Mouse (Mus musculus) kidney, adult 18-20 months (tissue): ENCODE data around the gene Ralbp1.

ENCODE experiments used
- DNase-seq: peaks from one replicate; pipeline ENCODE4 v3.0.0; 2021

The Ralbp1 gene

DNA sequence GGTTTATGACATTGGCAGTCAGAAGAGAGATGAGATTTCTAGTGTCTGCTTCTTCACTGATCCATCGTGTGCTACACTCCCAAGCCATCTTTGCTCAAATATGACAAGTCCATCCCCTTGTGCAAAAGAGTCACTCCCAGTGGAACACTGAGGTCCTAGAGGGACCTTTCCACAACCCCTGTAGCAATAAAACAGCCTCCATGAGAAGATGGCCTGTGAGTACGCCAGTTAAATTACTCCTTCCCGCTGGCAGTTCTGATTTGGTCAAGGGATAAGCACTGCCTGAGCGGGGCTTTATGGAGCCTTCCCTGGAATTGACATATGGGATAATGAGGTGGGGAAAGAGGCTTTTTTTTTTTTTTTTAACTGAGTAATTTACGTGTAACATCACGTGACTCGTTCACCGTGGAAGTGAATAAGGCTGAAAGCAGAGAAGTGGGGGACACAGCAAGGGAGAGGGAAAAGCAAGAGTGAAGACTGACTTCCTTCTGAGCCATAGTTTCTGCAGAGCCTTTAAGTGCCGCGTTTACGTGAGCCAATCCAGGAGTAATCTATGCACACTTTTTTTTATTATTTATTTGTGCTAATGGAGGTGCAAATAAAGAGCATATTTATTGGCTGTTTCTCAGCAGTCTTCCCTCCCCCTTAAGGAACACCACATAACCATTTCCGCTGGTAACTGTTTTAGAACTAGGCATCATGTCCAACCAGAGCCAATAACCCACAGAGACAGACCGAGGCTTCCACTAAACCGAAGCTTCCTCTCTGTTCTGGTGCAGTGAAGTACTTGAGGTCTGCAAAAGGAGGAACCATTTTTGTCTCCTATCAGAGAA is at the start of gene Ralbp1:
TSS of gene Ralbp1 (minus strand) at position 102 of the 833 bp plus-strand sequence.
- DNase-seq: no peak

DNA sequence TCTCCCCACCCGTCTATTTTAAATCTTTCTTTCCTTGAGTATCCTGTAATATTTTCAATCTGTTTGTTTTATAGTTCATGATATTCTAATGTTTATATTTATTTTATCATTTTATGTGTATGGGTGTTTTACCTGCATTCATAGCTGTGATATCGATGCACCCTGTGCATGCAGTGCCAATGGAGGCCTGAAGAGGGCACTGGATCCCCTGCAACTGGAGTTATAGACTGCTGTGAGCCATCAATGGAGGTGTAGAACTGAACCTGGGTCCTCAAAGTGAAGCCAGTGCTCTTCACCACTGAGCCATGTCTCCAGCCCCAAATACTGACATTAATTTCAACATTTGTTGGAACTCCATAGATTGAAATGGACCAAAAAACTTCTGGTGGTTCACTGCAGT is 48.1 kb upstream of the Ralbp1 start:
- no peak for DNase-seq

DNA sequence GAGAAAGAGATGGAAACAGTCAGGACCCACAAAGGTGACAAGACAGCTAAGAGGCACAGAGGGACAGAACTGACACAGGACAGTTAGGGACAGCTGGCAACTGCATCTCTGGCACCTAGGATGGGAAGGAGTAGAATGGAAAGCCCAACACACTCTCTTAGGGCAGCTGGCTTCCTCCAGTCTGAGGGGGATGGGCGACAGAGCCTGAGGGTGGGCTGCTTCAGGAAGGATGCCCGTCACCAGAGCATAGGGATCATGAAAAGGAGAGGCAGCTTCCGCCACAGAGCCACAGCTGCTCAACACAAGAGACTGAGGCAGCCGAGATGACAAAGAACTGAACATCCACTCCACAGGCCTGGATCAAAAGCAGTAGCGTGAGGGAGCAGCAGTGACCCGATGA is 45.9 kb upstream of the Ralbp1 start:
- DNase-seq: no peak

DNA sequence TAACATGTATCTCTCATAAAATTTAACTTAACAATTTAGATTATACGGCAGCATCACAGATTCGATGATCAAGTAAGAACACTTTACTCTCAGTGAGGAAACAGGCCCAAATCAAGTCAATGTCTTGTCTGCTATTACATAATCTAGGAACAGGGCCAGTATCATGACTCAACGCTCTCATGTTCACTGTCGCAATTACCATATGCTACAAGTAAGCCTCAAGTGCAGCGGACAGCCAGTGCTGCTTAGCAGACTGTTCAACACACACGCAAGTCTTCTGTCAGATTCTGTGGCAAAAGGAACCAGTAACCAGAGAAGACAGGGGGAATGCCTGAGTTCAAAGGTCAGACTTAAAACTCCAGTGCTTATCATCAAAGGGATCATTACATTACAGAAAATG is 45.4 kb upstream of the Ralbp1 start:
- no peak for DNase-seq

DNA sequence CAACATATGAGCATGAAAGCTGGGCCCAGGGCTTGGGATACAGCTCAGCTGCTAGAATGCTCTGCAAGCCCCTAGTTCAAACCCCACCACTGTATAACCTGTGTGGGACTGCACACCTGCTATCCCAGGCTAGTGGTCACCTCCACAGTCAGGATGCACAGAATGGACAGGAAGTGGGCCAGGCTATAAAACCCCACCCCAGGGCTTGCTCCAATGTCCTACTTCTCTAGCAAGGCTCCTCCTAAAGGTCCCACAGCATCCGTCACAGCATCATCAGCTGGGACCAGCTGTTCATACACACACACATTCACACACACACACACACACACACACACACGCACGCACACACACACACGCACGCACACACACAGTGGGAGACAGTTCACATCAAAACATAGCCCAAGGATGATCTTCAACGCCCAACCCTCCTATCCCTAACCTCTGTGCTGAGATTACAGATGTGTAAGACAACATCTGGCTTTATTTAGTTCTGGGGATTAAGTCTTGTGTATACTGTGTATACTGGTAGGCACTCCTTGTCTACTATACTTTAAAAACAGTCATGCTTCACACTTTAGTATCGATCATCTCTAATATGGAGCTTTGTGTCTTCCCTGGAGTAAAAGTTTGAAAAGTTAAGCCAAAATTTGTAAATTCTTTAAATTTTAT is 44.7 kb upstream of the Ralbp1 start:
- no peak for DNase-seq

DNA sequence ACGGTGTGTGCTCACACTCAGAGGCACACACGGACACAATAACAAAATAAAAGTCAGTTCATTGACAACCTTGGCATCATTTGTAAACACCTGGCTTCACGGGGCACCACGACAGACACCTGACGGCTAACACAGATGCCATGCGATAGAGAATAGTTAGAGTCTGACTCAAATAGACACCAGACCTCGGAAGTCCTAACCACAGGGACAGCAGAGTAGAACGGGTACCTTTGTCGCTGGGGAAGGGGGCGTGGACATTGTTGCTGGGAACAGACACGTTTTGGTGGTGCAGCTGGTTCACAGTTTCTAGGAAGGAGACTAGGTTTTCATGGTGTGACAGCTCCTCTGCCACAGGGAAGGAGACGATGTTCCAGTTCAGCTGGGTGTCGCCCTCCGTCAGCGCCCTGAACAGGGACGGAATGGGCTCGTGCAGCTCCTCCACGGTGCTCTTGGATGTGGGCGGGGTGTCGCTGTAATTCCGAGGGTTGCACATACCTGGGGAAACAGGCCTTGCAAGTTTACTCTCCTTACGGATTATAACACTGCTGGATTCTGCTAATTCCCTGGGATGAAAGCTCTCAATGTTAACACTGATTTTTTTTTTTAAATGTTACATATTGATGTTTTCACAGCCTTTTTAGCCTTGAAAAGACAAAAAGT is 43.9 kb upstream of the Ralbp1 start:
- no peak for DNase-seq

DNA sequence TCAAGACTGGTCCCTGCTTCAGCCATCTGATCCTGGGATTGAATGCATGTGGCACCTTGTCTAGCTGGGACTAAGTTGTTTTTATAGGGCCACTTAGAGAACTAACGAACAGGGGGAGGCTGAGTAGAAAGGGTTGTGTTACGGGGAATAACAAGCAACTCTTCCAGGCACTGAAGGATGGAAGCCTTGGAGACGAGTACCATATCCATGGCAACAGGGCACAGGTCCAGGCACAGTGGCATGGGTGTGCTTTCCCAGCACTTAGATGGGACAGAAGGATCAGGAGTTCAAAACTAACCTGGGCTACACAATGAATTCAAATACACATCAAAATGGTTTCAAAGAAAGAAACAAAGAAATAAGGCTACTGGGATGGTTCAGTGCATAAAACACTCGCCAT is 41.5 kb upstream of the Ralbp1 start:
- DNase-seq: no peak

DNA sequence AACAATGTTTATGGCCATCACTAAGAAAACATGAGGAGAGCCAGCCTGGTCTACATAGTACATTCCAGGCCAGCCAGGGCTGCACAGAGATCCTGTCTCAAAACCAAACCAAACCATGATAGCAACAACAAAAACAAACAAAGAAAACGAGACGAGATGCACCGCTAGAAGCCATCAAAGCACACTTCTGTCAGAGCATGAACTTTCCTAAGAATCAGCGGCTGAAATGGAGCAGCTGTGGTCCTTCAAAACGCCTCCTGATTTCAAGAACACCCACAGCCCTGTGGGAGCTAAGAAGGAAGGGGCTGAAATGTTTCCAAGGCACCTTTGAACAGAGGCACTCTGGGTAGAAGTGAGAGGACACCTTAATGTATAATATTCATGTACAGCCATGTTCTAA is 38.6 kb upstream of the Ralbp1 start:
- DNase-seq: no peak

DNA sequence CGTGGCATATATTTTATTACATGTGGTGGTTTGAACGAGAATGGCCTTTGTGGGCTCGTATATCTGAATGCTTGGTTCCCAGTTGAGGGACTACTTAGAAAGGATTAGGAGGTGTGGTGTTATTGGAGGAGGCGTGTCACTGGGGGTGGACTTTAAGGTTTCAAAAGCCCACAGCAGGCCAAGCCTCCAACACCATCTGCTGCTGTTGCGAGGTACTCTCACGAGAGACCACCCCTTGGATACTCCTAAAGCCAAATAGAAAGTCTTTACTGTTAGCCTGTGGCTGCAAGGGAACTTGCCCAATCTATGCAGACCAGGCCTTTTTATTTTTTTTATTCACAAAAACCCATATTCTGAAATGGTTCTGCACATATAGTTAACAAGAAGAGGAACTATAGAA is 36.4 kb upstream of the Ralbp1 start:
- no peak for DNase-seq

DNA sequence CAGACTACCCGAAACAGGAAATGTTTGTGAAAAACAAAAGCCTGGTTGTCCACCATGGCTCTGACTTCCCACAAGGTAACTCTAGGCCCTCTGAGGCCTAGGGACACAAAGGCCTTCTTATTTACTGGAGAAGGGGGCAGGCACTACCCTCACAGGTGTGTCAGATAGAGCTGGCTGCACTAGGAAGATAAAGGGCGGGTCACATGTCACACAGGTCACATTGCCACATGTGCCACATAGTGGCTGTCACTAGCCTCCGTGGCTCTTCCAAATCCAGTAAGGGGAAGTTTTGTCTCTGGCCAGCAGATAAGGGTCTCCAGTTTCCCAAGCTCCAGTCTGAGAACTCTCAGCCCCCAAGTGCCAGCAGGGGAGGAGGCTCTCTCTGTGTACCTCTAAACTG is 33.6 kb upstream of the Ralbp1 start:
- no peak for DNase-seq

DNA sequence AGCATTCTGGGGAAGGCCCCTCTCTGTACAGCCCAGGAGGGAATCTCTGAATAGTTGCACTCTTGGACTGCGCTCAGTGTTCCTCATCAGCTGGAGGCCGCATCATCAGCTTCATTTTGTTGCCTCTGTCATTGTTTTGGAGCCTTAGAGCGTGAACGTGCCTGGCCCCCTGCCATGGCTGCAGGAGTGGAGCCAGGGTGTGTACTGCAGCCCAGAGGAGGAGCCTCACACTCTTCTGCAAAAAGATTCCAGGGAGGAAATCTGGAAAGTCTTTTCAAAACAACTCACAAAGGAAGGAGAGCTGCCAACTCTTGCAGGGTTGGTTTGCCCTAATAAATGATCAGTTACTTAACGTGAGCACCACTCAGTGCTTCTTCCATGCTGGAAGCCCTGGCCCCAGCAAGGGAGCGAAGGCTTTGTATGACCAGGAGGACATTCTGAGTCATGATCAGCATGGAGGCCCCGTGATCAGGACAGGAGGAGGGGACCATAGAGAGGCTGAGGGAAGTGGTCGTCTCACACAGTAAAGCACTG is 30.6 kb upstream of the Ralbp1 start:
- peak; percentile 79 for DNase-seq

DNA sequence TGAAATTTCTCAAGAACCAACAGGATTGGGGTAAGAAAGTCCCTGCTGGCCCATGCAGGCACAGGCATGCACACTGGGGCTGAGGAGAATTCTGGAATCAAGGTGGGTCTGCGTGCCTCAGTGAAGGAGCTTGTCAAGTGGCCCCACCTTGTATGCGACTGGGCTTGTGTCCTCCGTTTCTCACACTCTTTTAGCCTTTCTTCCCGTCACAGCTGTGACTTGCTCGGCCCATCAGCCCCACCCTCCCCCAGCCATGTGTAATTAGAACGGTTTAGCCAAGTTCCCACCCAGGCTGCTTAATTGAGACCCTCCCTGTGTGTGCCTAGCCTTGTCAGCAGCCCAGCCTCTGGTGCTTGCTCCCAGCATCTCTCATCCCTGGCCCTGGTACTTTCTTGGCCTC is 28.5 kb upstream of the Ralbp1 start:
- DNase-seq: no peak

DNA sequence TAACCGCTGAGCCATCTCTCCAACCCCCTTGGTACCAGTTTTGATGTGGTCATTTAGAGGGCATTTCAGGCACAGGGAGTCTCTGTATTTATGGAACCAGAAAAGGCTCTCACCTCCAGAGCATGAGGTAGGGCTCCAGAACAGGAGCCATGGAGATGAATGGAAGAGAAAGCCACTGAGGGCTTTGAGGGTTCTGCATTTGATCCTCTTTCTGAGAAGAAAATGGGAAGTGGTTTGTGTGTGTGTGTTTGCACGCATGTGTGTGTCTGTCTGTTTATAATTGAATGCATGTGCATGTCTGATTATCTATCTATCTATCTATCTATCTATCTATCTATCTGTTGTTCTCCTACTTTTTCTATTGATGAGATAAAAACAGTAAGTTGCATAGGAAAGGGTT is 26.6 kb upstream of the Ralbp1 start:
- DNase-seq: no peak

DNA sequence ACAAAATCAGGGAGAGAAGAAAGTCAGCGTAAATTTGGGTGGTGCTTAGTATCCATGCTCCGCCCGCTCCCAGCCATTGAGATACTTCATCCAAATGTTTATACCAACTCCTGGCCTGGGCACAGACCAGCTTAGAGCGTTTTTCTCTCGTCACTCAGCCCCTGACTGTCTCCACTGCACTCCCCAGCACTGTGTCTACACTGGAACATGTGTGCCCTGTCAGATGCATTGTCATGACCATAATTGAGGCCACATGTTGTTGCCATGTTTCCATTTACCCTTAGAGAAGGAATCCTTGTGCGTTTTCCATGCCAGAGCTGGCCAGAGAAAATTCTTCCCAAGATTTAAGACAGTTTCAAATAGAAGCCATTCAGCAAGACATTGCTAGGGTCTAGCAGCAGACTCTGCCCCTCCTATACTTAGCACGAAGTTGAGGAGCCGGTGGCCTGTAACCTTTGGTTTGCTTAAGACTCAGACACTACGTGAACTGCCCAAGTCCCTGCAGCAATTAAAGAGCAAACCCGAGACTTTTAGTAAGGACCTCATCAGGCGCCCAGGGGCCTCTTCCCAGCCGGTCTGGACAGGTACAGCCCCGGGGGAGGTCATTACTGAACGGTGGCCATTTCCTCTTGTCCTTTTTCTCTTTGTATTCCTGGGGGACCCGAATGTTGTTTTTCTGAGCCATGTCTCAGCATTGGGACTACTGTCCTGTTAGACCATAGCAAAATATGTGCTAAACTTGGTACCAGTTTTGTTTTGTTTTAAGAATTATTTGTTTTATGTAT is 25.9 kb upstream of the Ralbp1 start:
- no peak for DNase-seq

DNA sequence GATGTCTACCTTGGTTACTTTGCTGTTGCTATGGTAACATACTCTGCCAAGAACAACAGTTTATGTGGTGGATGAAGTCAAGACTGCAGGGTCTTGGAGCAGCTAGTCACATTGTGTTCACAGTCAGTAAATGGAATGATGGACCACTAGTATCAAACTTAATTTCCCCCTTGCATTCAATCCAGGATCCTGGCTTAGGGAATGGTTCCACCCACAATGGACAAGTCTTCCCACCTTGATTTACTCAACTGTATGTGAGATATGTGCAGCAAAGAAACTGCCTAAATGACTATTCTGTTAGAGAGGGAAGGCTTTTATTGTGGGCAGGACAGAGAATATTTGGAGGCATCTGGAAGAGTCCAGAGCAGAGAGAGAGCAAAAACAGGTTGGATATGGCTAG is 22.7 kb upstream of the Ralbp1 start:
- no peak for DNase-seq

DNA sequence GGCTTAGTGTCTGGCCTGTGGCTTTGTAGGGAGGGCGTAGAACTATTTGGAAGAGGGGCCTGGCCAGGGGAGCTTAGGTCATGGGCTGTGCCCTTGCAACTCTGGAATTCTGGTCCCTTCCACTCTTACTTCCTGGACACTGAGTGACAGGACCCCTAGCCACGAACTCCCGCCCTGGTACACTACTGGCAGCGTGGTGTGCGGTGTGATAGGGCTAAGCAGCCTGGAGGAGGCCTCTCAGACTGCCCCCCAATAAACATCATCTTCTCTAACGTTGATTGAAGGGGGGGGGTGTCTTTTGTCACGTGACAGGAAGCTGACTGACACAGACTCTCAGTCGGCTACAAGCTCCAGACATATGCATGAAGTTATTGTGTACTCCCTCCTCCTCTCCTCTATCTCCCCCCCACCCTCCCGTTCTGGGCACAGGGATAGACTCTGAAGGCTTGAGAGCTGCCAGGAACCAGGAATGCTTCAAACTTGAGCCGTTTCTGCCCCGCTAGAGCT is 21.4 kb upstream of the Ralbp1 start:
- no peak for DNase-seq

DNA sequence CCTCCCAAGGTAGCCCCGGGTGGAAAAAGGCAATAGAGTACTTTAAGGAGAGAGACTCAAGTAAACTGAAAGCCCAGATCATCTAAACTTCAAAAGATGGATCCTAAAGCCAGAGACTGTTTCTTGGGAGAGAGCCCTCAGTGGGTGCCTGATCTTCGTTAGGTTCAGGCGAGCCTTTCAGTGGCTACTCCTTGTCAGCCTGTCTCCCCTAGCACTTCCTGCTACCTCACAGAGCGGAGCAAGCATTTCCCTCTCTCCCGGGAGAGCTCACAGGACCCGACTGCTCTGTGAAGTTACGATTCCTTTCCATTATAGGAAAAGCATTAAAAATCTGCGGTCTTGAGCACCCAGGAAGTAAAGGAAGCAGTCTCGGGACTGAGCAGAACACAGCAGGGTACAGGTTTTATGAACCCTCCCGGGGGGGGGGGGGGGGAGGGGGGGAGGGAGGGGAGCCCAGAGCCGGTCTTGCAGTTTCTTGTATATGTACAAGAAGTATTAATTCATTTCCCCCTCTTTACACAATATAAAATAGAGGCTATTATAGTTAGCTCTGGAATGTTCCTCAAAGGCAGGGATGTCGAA is 20.8 kb upstream of the Ralbp1 start:
- DNase-seq: no peak

DNA sequence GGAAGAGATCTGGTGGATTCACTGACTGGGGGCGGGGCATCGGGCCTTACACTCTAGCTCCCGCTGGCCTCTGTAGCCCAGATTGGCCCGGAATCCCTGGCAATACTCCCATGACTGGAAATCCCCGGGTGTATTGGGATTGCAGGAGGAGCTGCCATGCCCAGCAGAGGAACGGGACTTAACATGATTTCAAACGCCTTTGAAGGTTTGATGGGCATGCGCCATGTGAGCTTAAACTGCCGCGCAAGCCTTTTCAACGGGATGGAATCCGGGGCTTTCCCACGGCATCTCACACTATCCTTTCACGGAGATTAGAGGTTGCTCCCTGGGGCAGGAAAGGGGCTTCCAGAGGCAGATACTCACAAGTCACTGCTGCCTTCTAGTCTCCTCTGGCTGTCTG is 19.6 kb upstream of the Ralbp1 start:
- no peak for DNase-seq

DNA sequence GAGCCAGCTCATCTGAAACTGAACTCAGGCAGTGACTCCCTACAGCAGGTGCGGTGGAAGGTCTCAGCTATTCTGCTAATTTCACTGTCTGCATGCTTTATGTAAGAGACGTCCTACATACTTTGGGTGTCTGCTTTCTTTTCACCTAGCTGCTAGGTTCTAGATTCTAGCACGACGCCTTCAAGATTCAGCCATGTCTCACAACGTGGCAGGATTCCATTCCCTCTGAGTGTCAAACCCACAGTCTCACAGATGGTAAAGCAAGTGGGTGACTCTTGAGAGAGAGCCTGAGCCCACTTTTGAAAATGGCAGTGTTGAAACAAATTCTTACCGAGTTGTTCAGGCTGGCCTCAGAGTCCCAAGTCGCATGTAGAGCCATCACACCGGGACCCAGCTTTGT is 18.2 kb upstream of the Ralbp1 start:
- DNase-seq: no peak

DNA sequence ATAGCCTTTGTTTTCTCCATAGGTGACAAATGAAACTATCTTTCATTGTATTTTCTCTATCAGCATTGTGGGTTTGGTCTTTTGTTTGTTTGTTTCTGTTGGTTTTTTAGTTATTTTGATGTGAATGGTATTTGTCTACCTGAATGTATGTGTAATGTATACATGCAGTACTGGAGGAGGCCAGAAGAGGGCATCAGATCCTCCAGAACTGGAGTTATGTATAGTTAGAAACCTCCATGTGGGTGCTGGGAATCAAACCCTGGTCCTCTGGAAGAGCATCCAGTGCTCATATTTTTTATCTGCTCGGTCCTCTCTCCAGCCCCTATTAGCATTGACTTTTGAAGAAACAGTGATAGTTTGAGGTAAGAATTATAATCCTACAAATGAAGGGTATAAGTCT is 17.4 kb upstream of the Ralbp1 start:
- no peak for DNase-seq

DNA sequence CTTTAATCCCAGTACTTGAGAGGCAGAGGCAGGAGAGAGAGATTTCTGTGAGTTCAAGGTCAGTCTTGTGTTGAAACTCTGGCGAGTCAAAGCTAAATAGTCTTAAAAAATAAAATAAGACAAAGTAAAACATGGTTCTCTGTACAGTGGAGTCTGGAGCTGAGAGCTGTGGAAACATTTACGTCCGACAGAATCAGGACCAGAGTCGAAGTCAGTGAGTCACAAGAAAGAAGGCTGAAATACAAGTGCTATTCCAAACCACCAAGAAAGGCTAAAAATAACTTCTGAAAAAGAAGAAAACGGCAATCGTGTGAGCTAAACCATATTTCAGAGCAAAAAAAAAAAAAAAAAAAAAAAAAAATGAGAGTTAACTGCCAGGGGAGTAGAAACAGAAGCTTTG is 16.7 kb upstream of the Ralbp1 start:
- no peak for DNase-seq

DNA sequence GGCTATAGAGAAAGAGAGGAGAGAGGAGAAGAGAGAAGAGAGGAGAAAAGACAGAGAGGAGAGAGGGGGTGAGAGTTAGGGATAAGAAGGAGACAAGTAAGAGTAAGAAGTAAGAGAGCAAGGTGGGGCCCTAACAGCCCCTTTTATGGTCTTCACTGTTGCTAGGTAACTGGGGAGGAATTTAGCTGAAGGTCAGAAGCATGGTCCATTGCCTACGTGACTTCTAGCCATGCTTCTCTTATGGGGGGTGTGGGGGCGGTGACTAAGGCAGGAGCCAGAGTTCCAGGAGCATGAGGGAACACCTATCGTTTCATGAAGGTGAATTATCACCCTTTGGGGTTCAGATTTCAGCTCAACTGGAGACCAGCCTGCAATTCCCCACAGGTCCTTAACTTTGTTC is 10.4 kb upstream of the Ralbp1 start:
- no peak for DNase-seq

DNA sequence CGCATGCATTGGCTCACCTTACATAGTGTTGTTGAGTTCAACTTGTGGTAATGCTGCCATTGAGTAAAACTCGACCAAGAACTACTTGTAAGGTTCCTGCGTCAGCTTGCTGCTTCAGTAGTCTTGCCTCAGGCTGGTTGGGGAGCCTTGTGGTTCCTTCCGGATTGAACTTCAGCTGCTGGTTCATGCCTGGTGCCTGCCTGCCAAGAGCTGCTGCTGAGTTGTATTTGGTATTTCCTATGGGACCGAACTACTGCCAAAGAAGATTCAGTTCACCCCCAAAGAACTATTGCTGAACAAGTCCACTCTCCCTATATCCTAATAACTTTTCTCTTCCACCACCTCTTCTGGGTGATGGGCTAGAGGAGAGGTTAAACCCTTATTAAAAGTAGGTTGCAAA is 3.9 kb upstream of the Ralbp1 start:
- DNase-seq: no peak
